Mouse (Mus musculus) CH12F3 (cell line): Measurements from ENCODE around the gene Itpripl2.

ENCODE experiments used
- in situ Hi-C: fragments of 300-500 bp; cut with MboI; formaldehyde crosslinking; loops from 2 replicates; pipeline ENCODE4 v1.14.3; 2020; ENCODE audit warnings: low sequenced_read_pairs

Itpripl2 gene

DNA sequence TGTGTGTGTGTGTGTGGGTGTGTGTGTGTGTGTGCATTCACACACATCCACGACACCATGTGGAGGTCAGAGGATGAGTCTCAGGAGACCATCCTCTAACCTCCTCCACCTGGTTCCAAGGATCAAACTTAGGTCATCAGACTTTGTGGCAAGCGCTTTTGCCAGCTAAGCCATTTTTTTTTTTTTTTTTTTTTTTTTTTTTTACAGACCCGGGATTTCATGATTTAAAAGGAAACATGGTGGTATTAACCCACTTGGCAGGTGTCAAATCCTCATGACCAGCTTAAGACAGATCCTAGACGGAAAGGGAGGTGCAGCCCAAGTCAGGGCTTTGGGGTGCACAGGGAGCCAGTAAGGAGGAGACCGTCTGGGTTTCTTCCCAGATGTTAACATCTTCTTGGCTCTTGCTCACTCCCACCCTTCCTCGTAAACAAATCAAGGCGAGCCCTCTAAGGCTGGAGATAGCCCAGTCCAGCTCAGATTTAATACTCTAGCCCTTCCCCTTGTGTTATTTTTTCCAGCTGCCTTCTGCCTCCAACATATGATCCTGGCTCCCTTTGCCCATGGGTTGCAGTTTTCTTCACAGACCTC lies 47.8 kb downstream of the Itpripl2 start:
- in situ Hi-C loops: no loop called here

DNA sequence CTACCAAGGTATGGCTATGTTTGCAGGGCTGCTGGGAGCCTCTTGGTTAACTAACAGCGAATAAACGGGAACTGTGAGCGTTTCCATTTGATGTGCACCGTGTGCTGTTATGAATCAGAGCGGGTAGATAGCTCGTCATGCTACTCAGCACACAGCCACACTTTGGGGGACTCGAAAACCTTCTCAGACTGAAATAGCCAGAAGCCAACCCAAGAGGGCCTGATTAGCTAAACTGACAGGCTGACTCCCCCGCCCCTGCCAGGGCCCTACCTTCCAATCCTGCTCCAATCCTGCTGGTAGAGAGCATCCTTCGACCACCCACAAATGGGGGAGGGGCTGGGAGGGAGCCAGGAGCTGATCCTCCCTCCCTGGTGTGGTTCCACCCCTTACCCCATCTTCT lies 48.4 kb downstream of the Itpripl2 start:
- in situ Hi-C loops: no loop called here

DNA sequence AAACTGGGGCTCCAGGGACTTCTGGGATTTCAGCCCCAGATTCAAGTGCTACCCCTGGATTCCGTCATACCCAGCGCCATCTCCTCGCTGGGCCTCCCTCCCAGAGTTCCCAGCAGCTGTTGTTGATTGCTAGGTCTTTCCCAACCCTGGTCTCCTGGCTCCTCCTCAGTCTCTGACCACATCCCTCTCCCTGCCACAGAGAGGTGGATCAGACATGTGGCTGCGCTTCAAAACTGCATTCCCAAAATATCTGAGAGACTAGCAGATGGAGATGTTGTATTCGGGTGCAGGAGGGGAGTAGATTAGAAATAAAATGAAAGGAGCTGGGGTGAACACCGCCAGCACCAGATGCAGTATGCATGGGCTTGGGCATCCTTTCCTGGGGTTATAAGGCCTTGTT lies 50.2 kb downstream of the Itpripl2 start:
- in situ Hi-C loops: no loop called here

GRCm38 (mm10) chr7:118437101-118437802 lies 54.5 kb downstream of the Itpripl2 start:
- in situ Hi-C loops: no loop called here
